Mouse (Mus musculus): ENCODE measurements at regions not wholly inside any gene's neighbourhood (a gene's known extent, or its start where the extent isn't known, plus 50 kb on each side); places are given as distances from the start of the nearest gene placed in this dataset.
"Not testable (repeated sequence)": the region's sequence is repeated elsewhere in the genome, so short reads cannot be mapped to it uniquely, and the experiment has no call there.

GRCm38 (mm10) chr13:81020811-81021210, 137.6 kb downstream of the Arrdc3 start:
- no peak for DNase-seq (ENCODE audit: low spot score)
- Histone ChIP-seq H3K4me1 (no peaks in the 10 kb centered on the region), H3K9me3 (replicated peaks) (no peaks in the 10 kb centered on the region), H3K36me3 (no peaks in the 10 kb centered on the region), H3K27me3 (ENCODE audit: low read depth, poor library complexity, severe bottlenecking) (no peaks in the 10 kb centered on the region), H3K4me3 (no peak overlapping the region), H3K27ac (replicated peaks) (no peak overlapping the region)
- 81% methylated on average over 2 of the region's 2 CpGs for WGBS

DNA sequence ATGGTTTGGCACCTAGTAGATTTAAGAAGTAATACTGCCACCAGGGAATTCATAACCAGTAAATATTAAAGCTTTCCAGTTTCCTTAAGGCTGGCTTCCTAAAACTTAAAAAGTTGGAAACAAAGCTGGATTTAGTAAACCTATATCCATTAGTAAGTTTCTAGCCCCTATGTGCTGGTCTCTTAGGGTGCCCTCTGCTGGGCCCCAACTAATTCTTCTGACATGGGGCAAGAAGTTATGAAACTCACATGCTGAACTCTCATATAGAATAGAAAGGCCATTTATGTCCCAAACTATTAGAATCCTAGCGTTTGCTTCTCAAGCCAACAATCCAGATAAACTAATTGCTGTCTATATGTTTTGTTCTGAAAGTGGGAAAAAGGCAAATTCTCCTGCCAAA, 139.2 kb downstream of the Arrdc3 start:
- Histone ChIP-seq H3K36me3 (no peaks in the 10 kb centered on the region), H3K4me3 (no peak overlapping the region), H3K27me3 (ENCODE audit: low read depth, poor library complexity, severe bottlenecking) (no peaks in the 10 kb centered on the region), H3K9me3 (replicated peaks) (no peaks in the 10 kb centered on the region), H3K4me1 (no peaks in the 10 kb centered on the region), H3K27ac (replicated peaks) (no peak overlapping the region)
- 63% methylated on average over 1 of the region's 1 CpGs for WGBS
- DNase-seq (ENCODE audit: low spot score) = no peak

- H3K36me3 ChIP-seq; H3K27me3 ChIP-seq (ENCODE audit: low read depth, poor library complexity, severe bottlenecking); H3K27ac ChIP-seq (replicated peaks); H3K4me3 ChIP-seq; H3K9me3 ChIP-seq (replicated peaks); DNase-seq (ENCODE audit: low spot score); H3K4me1 ChIP-seq: not testable (repeated sequence)
- WGBS = 91% methylated on average over 14 of the region's 14 CpGs
Observed at GRCm38 (mm10) chr13:81025241-81025760, 142.1 kb downstream of the Arrdc3 start.

GRCm38 (mm10) chr13:81037316-81037715, 154.1 kb downstream of the Arrdc3 start:
- H3K9me3 ChIP-seq (replicated peaks) = no peaks in the 10 kb centered on the region
- H3K27me3 ChIP-seq (ENCODE audit: low read depth, poor library complexity, severe bottlenecking) = no peaks in the 10 kb centered on the region
- H3K36me3 ChIP-seq = no peaks in the 10 kb centered on the region
- H3K27ac ChIP-seq (replicated peaks) = no peak overlapping the region
- DNase-seq (ENCODE audit: low spot score) = no peak
- WGBS = 90% methylated on average over 1 of the region's 1 CpGs
- 0 out of 2 replicates have a peak, but pooled peaks cover 4% of the 10 kb centered on the region for H3K4me1 ChIP-seq
- H3K4me3 ChIP-seq = no peak overlapping the region

DNA sequence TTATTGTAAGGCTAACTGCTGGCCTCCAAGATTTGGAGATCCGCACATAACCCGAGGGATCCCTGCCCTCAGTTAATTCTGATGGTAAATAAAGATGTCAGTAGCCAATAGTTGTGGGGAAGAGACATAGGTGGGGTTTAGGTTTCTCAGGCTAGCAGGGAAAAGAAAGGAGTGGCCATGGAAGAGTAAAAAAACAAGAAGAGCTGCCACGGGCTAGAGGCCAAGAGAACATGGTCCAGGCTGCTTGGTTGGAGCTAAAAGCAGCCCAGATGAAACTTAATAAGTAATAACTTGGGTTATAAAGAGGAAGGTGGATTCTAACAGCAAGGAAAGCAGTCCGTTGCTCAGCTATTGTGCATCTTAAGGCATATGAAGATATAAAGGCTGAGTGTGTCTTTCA, 155.6 kb downstream of the Arrdc3 start:
- Histone ChIP-seq H3K36me3 (no peaks in the 10 kb centered on the region), H3K9me3 (replicated peaks) (no peaks in the 10 kb centered on the region), H3K27ac (replicated peaks) (no peak overlapping the region), H3K4me3 (no peak overlapping the region), H3K4me1 (0 out of 2 replicates have a peak, but pooled peaks cover 4% of the 10 kb centered on the region), H3K27me3 (ENCODE audit: low read depth, poor library complexity, severe bottlenecking) (no peaks in the 10 kb centered on the region)
- DNase-seq (ENCODE audit: low spot score) = no peak
- 86% methylated on average over 4 of the region's 4 CpGs for WGBS

- Histone ChIP-seq H3K4me1 (0 out of 2 replicates have a peak, but pooled peaks cover 4% of the 10 kb centered on the region), H3K9me3 (replicated peaks) (no peaks in the 10 kb centered on the region), H3K27ac (replicated peaks) (no peak overlapping the region), H3K4me3 (no peak overlapping the region), H3K36me3 (no peaks in the 10 kb centered on the region), H3K27me3 (ENCODE audit: low read depth, poor library complexity, severe bottlenecking) (no peaks in the 10 kb centered on the region)
- no peak for DNase-seq (ENCODE audit: low spot score)
Observed at GRCm38 (mm10) chr13:81040494-81040893, 157.3 kb downstream of the Arrdc3 start.

- WGBS = 85% methylated on average over 3 of the region's 3 CpGs
- DNase-seq (ENCODE audit: low spot score) = no peak
Observed at GRCm38 (mm10) chr13:81041646-81042045, 158.5 kb downstream of the Arrdc3 start.

More at GRCm38 (mm10) chr13:81041646-81042045, 158.5 kb downstream of the Arrdc3 start:
- Histone ChIP-seq H3K4me3 (no peak overlapping the region), H3K4me1 (0 out of 2 replicates have a peak, but pooled peaks cover 4% of the 10 kb centered on the region), H3K27me3 (ENCODE audit: low read depth, poor library complexity, severe bottlenecking) (no peaks in the 10 kb centered on the region), H3K27ac (replicated peaks) (no peak overlapping the region), H3K36me3 (no peaks in the 10 kb centered on the region), H3K9me3 (replicated peaks) (no peaks in the 10 kb centered on the region)
